Mouse (Mus musculus) bone marrow macrophage, adult 2 months (primary cell): ENCODE measurements around the gene Aldh4a1.

Experiments
- CTCF ChIP-seq: IDR thresholded peaks from 2 replicates; pipeline ENCODE4 v1.5.1; 2012; ENCODE audit warnings: low read depth, mild to moderate bottlenecking, low read length, moderate library complexity
- POLR2A ChIP-seq: IDR thresholded peaks from 2 replicates; pipeline ENCODE4 v1.6.1; 2012; ENCODE audit warnings: mild to moderate bottlenecking, low read depth, low read length, borderline replicate concordance

DNA sequence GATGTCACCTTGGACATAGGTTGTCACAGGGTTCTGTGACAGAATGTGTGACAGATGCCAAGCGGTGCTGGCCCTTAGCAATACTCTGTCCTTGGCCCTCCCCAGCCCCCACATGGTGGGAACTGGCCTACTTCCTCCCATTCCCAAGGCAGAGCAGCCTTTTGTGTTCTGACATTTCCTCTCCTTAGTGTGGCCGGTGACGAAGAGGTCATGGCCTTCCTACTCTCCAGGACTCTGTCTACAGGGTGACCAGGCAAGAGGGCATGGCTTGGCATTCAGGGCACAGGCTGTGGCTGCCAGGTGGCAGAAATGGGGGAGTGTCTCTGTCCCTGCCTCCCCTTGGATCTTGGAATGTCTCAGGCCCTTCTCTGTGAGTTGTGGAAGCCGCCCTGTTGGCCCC is 35.3 kb upstream of the Aldh4a1 start:
- TF ChIP-seq CTCF (no peak), POLR2A (no peak)
